Mouse (Mus musculus) midbrain, postnatal 0 days (tissue): ENCODE results near the gene Coq2. TPM values are rescaled to one million over a fixed set of nuclear protein-coding genes. Genes with fewer than 3 reads are reported as not detected.

Source experiments
- ATAC-seq: fragments of 200-750 bp; cut with Nextera tagmentation; 2 replicates; pipeline ENCODE4 v1.8.0; 2017; ENCODE audit warnings: moderate number of reproducible peaks, mild to moderate bottlenecking, moderate TSS enrichment, moderate library complexity; ENCODE audit not compliant: low FRiP score
- DNase-seq: peaks from one replicate; pipeline ENCODE4 v3.0.0-alpha.2; 2015; ENCODE audit warnings: low spot score
- H3K27ac ChIP-seq: fragments of 300-500 bp; sonication (generic); 2 replicates; pipeline ENCODE4 v1.5.1; 2014; ENCODE audit warnings: low read depth, mild to moderate bottlenecking, low read length, mixed read lengths
- H3K27me3 ChIP-seq: fragments of 300-500 bp; sonication (generic); 2 replicates; pipeline ENCODE4 v1.6.1; 2014; ENCODE audit warnings: low read length, control low read depth, mixed read lengths; ENCODE audit not compliant: insufficient read depth
- H3K36me3 ChIP-seq: fragments of 300-500 bp; sonication (generic); 2 replicates; pipeline ENCODE4 v1.6.1; 2014; ENCODE audit warnings: low read length, control low read depth, mixed read lengths; ENCODE audit not compliant: insufficient read depth
- H3K4me1 ChIP-seq: fragments of 300-500 bp; sonication (generic); 2 replicates; pipeline ENCODE4 v1.6.1; 2014; ENCODE audit warnings: mild to moderate bottlenecking, control low read depth, antibody characterized with exemption, low read length, mixed read lengths; ENCODE audit not compliant: insufficient read depth
- H3K4me2 ChIP-seq: fragments of 300-500 bp; sonication (generic); 2 replicates; pipeline ENCODE4 v1.6.1; 2014; ENCODE audit warnings: low read depth, mild to moderate bottlenecking, low read length, mixed read lengths; ENCODE audit not compliant: poor library complexity, severe bottlenecking
- H3K4me3 ChIP-seq: fragments of 300-500 bp; sonication (generic); 2 replicates; pipeline ENCODE4 v1.5.1; 2014; ENCODE audit warnings: low read depth, mild to moderate bottlenecking, low read length, moderate library complexity
- H3K9ac ChIP-seq: fragments of 300-500 bp; sonication (generic); replicated peaks from 2 replicates; pipeline ENCODE4 v1.6.1; 2014; ENCODE audit warnings: mild to moderate bottlenecking, low read length, moderate library complexity, mixed read lengths; ENCODE audit not compliant: poor library complexity, severe bottlenecking
- H3K9me3 ChIP-seq: fragments of 300-500 bp; sonication (generic); 2 replicates; pipeline ENCODE4 v1.6.1; 2016; ENCODE audit warnings: low read length, control low read depth
- CTCF ChIP-seq: IDR thresholded peaks from 2 replicates; pipeline ENCODE4 v1.5.1; 2016; ENCODE audit warnings: antibody characterized with exemption, mild to moderate bottlenecking
- WGBS: fragments of 180-500 bp; shearing (Covaris S2); extraction: QIAGEN DNeasy Blood & Tissue Kit; methylation state at CpG from one replicate; pipeline ENCODE4 v1.1.7; 2014; 5-methylcytosine and 5-hydroxymethylcytosine counted together
- polyA plus RNA-seq: library from polyadenylated mRNA; unstranded; fragments of >200 nt; fragmentation: Nextera tagmentation; extraction: Ambion mirVana; gene quantifications from 2 replicates; pipeline ENCODE4 v1.2.1, GENCODE M21; 2015
- total RNA-seq: library from RNA; depleted of rRNA; stranded (reverse); fragments of >200 nt; gene quantifications from 2 replicates; pipeline ENCODE4 v1.2.3, GENCODE M21; 2014; rRNA removed

The Coq2 gene
- total and polyA plus RNA-seq, 2 experiments from 2014 or later, result 68.2 to 96.0 TPM

DNA sequence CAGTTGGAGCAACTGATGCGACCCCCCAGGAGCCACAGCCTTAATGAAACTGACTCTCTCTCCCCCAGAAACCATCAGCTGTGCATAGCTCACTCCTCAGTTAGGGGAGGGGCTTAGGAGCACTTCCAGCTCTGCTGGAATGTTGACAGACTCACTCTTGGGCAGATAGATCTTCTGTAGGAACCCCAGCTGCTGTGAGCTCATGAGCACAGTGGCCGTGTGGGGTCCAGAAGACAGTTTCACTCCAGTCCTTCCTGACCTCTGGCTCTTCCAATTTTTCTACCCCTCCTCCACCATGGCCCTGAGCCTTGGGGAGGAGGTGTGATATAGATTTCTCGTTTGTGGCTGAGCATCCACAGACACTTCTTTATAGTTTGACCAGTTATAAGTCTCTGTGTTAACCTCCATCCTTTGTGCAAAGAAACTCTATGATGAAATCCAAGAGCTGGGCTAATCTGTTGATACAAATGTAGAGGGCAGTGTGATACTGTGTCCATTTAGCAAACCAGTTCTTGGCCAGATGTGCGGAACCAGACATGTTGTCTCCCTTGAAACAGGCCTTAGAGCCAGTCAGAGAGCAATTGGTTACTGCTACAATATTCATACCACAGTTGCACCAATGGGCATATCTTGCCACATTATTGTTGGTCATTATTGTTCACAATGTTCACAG is 67.7 kb downstream of the Coq2 start:
- WGBS, result 73% methylated on average over 4 of the region's 4 CpGs
- H3K27ac ChIP-seq, result no peak overlapping the region
- no peaks in the 10 kb centered on the region for H3K4me1 ChIP-seq
- no peak for TF ChIP-seq CTCF
- no peak overlapping the region for H3K9ac ChIP-seq
- no peak overlapping the region for H3K4me2 ChIP-seq
- no peaks in the 10 kb centered on the region for H3K9me3 ChIP-seq
- no peaks in the 10 kb centered on the region for H3K27me3 ChIP-seq
- H3K4me3 ChIP-seq, result no peak overlapping the region
- DNase-seq, result no peak
- ATAC-seq, result no peak
- no peaks in the 10 kb centered on the region for H3K36me3 ChIP-seq

DNA sequence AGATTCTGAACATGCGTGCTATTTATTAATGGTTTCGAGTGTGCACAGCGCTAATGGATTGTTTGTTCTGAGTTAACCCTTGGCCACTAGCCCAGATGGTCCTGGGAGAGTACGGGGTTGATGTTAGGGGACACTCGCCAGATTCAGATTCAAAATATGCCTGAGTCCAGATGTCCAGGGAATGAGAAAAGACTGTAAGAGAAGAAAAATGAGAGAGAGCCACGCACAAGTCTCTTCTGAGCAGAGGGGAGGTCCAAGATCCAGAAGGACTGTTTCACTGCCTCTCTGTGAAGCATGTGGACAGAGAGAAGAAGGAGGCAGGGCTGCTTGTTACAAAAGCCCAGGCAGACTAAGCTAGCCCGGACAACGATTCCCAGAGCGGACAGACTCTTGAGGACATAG is 69.1 kb downstream of the Coq2 start:
- H3K4me2 ChIP-seq, result no peak overlapping the region
- no peak for TF ChIP-seq CTCF
- no peaks in the 10 kb centered on the region for H3K27me3 ChIP-seq
- H3K27ac ChIP-seq, result no peak overlapping the region
- peak; percentile 3 for DNase-seq
- H3K4me3 ChIP-seq, result no peak overlapping the region
- WGBS, result 70% methylated on average over 9 of the region's 9 CpGs
- H3K9ac ChIP-seq, result no peak overlapping the region
- no peaks in the 10 kb centered on the region for H3K4me1 ChIP-seq
- H3K9me3 ChIP-seq, result no peaks in the 10 kb centered on the region
- H3K36me3 ChIP-seq, result no peaks in the 10 kb centered on the region
- no peak for ATAC-seq

Other genes with a start within 250 kb of the Coq2 start
- 10.9 and 11.4 TPM in 2 replicates for gene Lin54, start 174.5 kb downstream of the Coq2 start, total RNA-seq
- 6.0 and 6.3 TPM in 2 replicates for gene Lin54, start 174.5 kb downstream of the Coq2 start, polyA plus RNA-seq
- gene Cops4, start 156.8 kb downstream of the Coq2 start, total RNA-seq, result 100 and 108 TPM in 2 replicates
- 168 and 174 TPM in 2 replicates for gene Cops4, start 156.8 kb downstream of the Coq2 start, polyA plus RNA-seq
- 3.4 and 3.7 TPM in 2 replicates for gene Plac8, start 102.9 kb downstream of the Coq2 start, total RNA-seq
- 1.3 and 1.7 TPM in 2 replicates for gene Plac8, start 102.9 kb downstream of the Coq2 start, polyA plus RNA-seq
- gene Hpse, start 44.6 kb upstream of the Coq2 start, total RNA-seq, result 0.28 and 3.2 TPM in 2 replicates
- gene Hpse, start 44.6 kb upstream of the Coq2 start, polyA plus RNA-seq, result 0.39 and 0.44 TPM in 2 replicates
- 17.4 and 39.4 TPM in 2 replicates for gene Helq, start 123.5 kb upstream of the Coq2 start, total RNA-seq
- gene Helq, start 123.5 kb upstream of the Coq2 start, polyA plus RNA-seq, result 12.2 and 13.3 TPM in 2 replicates
- gene Mrps18c, start 123.5 kb upstream of the Coq2 start, total RNA-seq, result 37.1 and 74.5 TPM in 2 replicates
- gene Mrps18c, start 123.5 kb upstream of the Coq2 start, polyA plus RNA-seq, result 169 and 180 TPM in 2 replicates
- 7.3 and 10.8 TPM in 2 replicates for gene Abraxas1, start 145.8 kb upstream of the Coq2 start, total RNA-seq
- 6.4 and 8.7 TPM in 2 replicates for gene Abraxas1, start 145.8 kb upstream of the Coq2 start, polyA plus RNA-seq
- 1.1 and 2.0 TPM in 2 replicates for gene Gpat3, start 170.6 kb upstream of the Coq2 start, total RNA-seq
- gene Gpat3, start 170.6 kb upstream of the Coq2 start, polyA plus RNA-seq, result 0.83 and 0.91 TPM in 2 replicates